In genomic region chr4:130704615-130705014, GRCm38 (mm10) we compare ENCODE assay signal across 16 mouse cellular contexts.
"Had no signal": no experiment of that assay in that cellular context is flagged by ENCODE, and none has a peak within 500 bp of the region (broad histone marks: within the 10 kb centered on the region; RNA-seq: fewer than 3 reads in every experiment).

No protein-coding gene starts in this region.

- H3K27me3 ChIP-seq: limb, embryonic 13.5 days had no signal

- H3K27ac ChIP-seq: layer of hippocampus, adult 2 months; limb, embryonic 10.5 days; limb, embryonic 13.5 days; macrophage; stomach, postnatal 0 days had no signal

- DNase-seq: kidney, adult 18-20 months; kidney, adult 9 months; kidney, postnatal 25 days; layer of hippocampus, adult 9-11 months; lung, embryonic 14.5 days; midbrain, embryonic 14.5 days; thymus, adult 2 months; thymus, postnatal 14 days; thymus, postnatal 4 days had no signal

- H3K4me2 ChIP-seq: limb, embryonic 13.5 days; lung, embryonic 14.5 days had no signal

- H3K4me1 ChIP-seq: limb, embryonic 10.5 days had no signal

- H3K9me3 ChIP-seq: limb, embryonic 10.5 days; limb, embryonic 13.5 days had no signal

- H3K4me3 ChIP-seq: layer of hippocampus, adult 2 months; limb, embryonic 10.5 days; limb, embryonic 13.5 days had no signal

- H3K9ac ChIP-seq: limb, embryonic 13.5 days; lung, embryonic 14.5 days had no signal

- ATAC-seq: intestine, embryonic 16.5 days; lung, postnatal 0 days had no signal
